12 mouse cellular contexts compared by ENCODE assay signal in the genomic region with DNA sequence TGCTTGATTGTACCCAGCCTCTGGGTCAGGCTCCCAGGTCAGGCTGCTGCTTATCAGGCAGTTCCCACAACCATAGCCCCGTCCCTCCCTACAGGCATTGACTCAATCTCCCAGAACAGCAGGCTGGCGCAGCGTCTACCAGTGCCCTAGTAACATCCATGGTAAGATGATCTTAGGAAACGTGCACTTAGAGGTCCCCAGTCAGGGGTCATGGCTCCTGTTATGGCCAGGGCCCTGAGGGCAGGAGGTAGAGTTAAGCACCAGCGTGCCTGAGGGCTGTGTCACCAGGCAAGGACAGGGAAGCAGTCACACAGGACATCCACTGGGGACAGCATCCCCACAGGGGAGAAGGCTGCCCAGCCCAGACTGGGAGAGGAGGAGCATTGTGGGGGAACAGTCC. TPM values are rescaled to one million over a fixed set of nuclear protein-coding genes. Genes with fewer than 3 reads are reported as not detected.
A peak's percentile ranks its signal among the peaks of the same experiment; 100 is the strongest.
DNase-seq lines count a peak whose midpoint lies in the region; ATAC-seq and TF ChIP-seq lines count a peak whose summit lies in the region.
"Had no signal": no experiment of that assay in that cellular context is flagged by ENCODE, and none has a peak within 500 bp of the region (broad histone marks: within the 10 kb centered on the region; RNA-seq: fewer than 3 reads in every experiment).

No protein-coding gene starts in this region.

- H3K9ac ChIP-seq in neural tube, embryonic 15.5 days (replicated peaks): no peak overlapping the region; the same call in 1 of the 2 replicates
- no peak overlapping the region for H3K9ac ChIP-seq in liver, embryonic 14.5 days (replicated peaks)
- H3K9ac ChIP-seq: lung, embryonic 14.5 days; neural tube, embryonic 12.5 days had no signal

- peak; percentile 37 for TF ChIP-seq CTCF in liver, embryonic 14.5 days (IDR thresholded peaks at IDR 0.05; ENCODE audit: low read depth)

- H3K36me3 ChIP-seq in heart, embryonic 10.5 days: peaks cover 56% of the 10 kb centered on the region
- peaks cover 47% of the 10 kb centered on the region for H3K36me3 ChIP-seq in neural tube, embryonic 15.5 days
- peaks cover 5% of the 10 kb centered on the region; the same call in 1 of the 2 replicates for H3K36me3 ChIP-seq in liver, embryonic 14.5 days (replicated peaks; ENCODE audit: control insufficient read depth, insufficient read depth, low read depth)

- H3K9me3 ChIP-seq in heart, embryonic 10.5 days: no peaks in the 10 kb centered on the region
- H3K9me3 ChIP-seq in neural tube, embryonic 15.5 days (replicated peaks): no peaks in the 10 kb centered on the region
- no peaks in the 10 kb centered on the region for H3K9me3 ChIP-seq in liver, embryonic 14.5 days (ENCODE audit: control insufficient read depth, low read length)
- H3K9me3 ChIP-seq: neural tube, embryonic 12.5 days had no signal

- no peaks in the 10 kb centered on the region for H3K27me3 ChIP-seq in heart, embryonic 10.5 days (ENCODE audit: insufficient read depth, poor library complexity, severe bottlenecking)
- no peaks in the 10 kb centered on the region for H3K27me3 ChIP-seq in neural tube, embryonic 15.5 days (replicated peaks)
- H3K27me3 ChIP-seq in liver, embryonic 14.5 days (ENCODE audit: control insufficient read depth, insufficient read depth, low read length): no peaks in the 10 kb centered on the region
- H3K27me3 ChIP-seq: neural tube, embryonic 12.5 days had no signal

- H3K4me3 ChIP-seq in heart, embryonic 10.5 days: no peak overlapping the region
- no peak overlapping the region for H3K4me3 ChIP-seq in neural tube, embryonic 15.5 days (replicated peaks)
- H3K4me3 ChIP-seq in liver, embryonic 14.5 days (ENCODE audit: insufficient read depth in 1 of 2, low read depth in 2 of 2, low read length in 2 of 2): no peak overlapping the region
- H3K4me3 ChIP-seq: neural tube, embryonic 12.5 days had no signal

- WGBS in heart, embryonic 10.5 days: 25% methylated on average over 5 of the region's 5 CpGs
- 43% methylated on average over 5 of the region's 5 CpGs for WGBS in neural tube, embryonic 15.5 days
- 27% methylated on average over 5 of the region's 5 CpGs for WGBS in liver, embryonic 14.5 days (ENCODE audit: insufficient replicate concordance)

- intact Hi-C loops in heart, postnatal 10 days (cut with DNase I): no loop called here
- intact Hi-C loops in left cerebral cortex, postnatal 36 days (cut with DNase I): loop anchor here (10.0 kb wide), 1 partner anchor 212 kb away; a partner anchor contains a TSS

- H3K4me2 ChIP-seq in neural tube, embryonic 15.5 days: no peak overlapping the region
- no peak overlapping the region for H3K4me2 ChIP-seq in liver, embryonic 14.5 days (ENCODE audit: low read depth)
- H3K4me2 ChIP-seq: lung, embryonic 14.5 days; neural tube, embryonic 12.5 days had no signal

- ATAC-seq in neural tube, embryonic 15.5 days (ENCODE audit: low FRiP score): no peak
- ATAC-seq in liver, embryonic 14.5 days (ENCODE audit: insufficient read depth): peak; percentile 51; the same call in 1 of the 2 replicates
- ATAC-seq: CD4-positive, CD25-positive, alpha-beta regulatory T cell, adult 4 months had no signal

- H3K4me1 ChIP-seq in heart, embryonic 10.5 days: peaks cover 58% of the 10 kb centered on the region
- peaks cover 28% of the 10 kb centered on the region; the same call in 1 of the 2 replicates for H3K4me1 ChIP-seq in neural tube, embryonic 15.5 days
- peaks cover 0 to 20% of the 10 kb centered on the region in 2 experiments; a peak in 3 of 4 replicates for H3K4me1 ChIP-seq in liver, embryonic 14.5 days (replicated peaks; ENCODE audit: control insufficient read depth in 2 of 2, insufficient read depth in 2 of 2, low read length in 1 of 2)

- TF ChIP-seq EP300 in liver, embryonic 14.5 days (IDR thresholded peaks at IDR 0.05; ENCODE audit: low read depth): no peak

- no peak for DNase-seq in heart, embryonic 10.5 days (ENCODE audit: low spot score)
- no peak for DNase-seq in heart, postnatal 10 days
- peak; percentile 43 for DNase-seq in neural tube, embryonic 10.5 days (ENCODE audit: extremely low spot score, low spot score)
- DNase-seq in liver, embryonic 14.5 days (ENCODE audit: low read depth in 3 of 3, low spot score in 3 of 3): no peak
- no peak for DNase-seq in left cerebral cortex, postnatal 36 days (ENCODE audit: low spot score in 2 of 2)
- no peak for DNase-seq in frontal cortex, postnatal 36 days (ENCODE audit: low spot score in 2 of 2)
- DNase-seq in lung, postnatal 10 days: no peak
- DNase-seq: gastrocnemius, postnatal 36 days; lung, embryonic 14.5 days had no signal

- H3K27ac ChIP-seq in heart, embryonic 10.5 days: peak overlapping the region; percentile 66; the same call in 1 of the 2 replicates
- no peak overlapping the region for H3K27ac ChIP-seq in neural tube, embryonic 15.5 days (replicated peaks)
- H3K27ac ChIP-seq in liver, embryonic 14.5 days: no peak overlapping the region
- H3K27ac ChIP-seq: neural tube, embryonic 12.5 days had no signal

RNA-seq across cellular contexts. Expression of a gene that starts 1.6 kb away (rescaled TPM):
- polyA plus RNA-seq in heart, embryonic 10.5 days (2016; fragmentation: Nextera tagmentation; extraction: Ambion mirVana): 0.96 and 3.8 TPM in 2 replicates
- total RNA-seq in heart, postnatal 10 days (2021): under 1 TPM; 0.62 to 0.96 TPM
- polyA plus RNA-seq in neural tube, embryonic 15.5 days (2015; fragmentation: Nextera tagmentation; extraction: Ambion mirVana): 0.47 and 0.52 TPM in 2 replicates
- 0.54 and 0.71 TPM in 2 replicates for polyA plus RNA-seq in liver, embryonic 14.5 days (2012; rRNA removed)
- 0.52 and 0.67 TPM in 2 replicates for polyA plus RNA-seq in liver, embryonic 14.5 days (2014; fragmentation: Nextera tagmentation; extraction: Ambion mirVana)
- total RNA-seq in left cerebral cortex, postnatal 36 days (2021): 1 to 10 TPM; 1.4 to 1.5 TPM

RNA-seq across cellular contexts. Expression of a gene that starts 7.4 kb away (rescaled TPM):
- 46.7 and 55.4 TPM in 2 replicates for polyA plus RNA-seq in heart, embryonic 10.5 days (2016; fragmentation: Nextera tagmentation; extraction: Ambion mirVana)
- 10 to 100 TPM; 15.4 to 15.7 TPM for total RNA-seq in heart, postnatal 10 days (2021)
- polyA plus RNA-seq in neural tube, embryonic 15.5 days (2015; fragmentation: Nextera tagmentation; extraction: Ambion mirVana): 64.9 and 65.4 TPM in 2 replicates
- 45.3 and 47.6 TPM in 2 replicates for polyA plus RNA-seq in liver, embryonic 14.5 days (2012; rRNA removed)
- 46.5 and 50.3 TPM in 2 replicates for polyA plus RNA-seq in liver, embryonic 14.5 days (2014; fragmentation: Nextera tagmentation; extraction: Ambion mirVana)
- total RNA-seq in left cerebral cortex, postnatal 36 days (2021): 10 to 100 TPM; 33.3 to 36.4 TPM

RNA-seq across cellular contexts. Expression of a gene that starts 13.7 kb away (rescaled TPM):
- polyA plus RNA-seq in heart, embryonic 10.5 days (2016; fragmentation: Nextera tagmentation; extraction: Ambion mirVana): 133 and 201 TPM in 2 replicates
- 100 to 1,000 TPM; 191 to 218 TPM for total RNA-seq in heart, postnatal 10 days (2021)
- polyA plus RNA-seq in neural tube, embryonic 15.5 days (2015; fragmentation: Nextera tagmentation; extraction: Ambion mirVana): 30.3 and 30.7 TPM in 2 replicates
- 22.1 and 23.1 TPM in 2 replicates for polyA plus RNA-seq in liver, embryonic 14.5 days (2012; rRNA removed)
- 44.0 and 44.9 TPM in 2 replicates for polyA plus RNA-seq in liver, embryonic 14.5 days (2014; fragmentation: Nextera tagmentation; extraction: Ambion mirVana)
- total RNA-seq in left cerebral cortex, postnatal 36 days (2021): 10 to 100 TPM; 23.5 to 29.8 TPM

RNA-seq across cellular contexts. Expression of a gene that starts 21.0 kb away (rescaled TPM):
- polyA plus RNA-seq in heart, embryonic 10.5 days (2016; fragmentation: Nextera tagmentation; extraction: Ambion mirVana): 22.4 and 31.7 TPM in 2 replicates
- 1 to 10 TPM; 3.9 to 6.2 TPM for total RNA-seq in heart, postnatal 10 days (2021)
- polyA plus RNA-seq in neural tube, embryonic 15.5 days (2015; fragmentation: Nextera tagmentation; extraction: Ambion mirVana): 15.5 and 18.1 TPM in 2 replicates
- polyA plus RNA-seq in liver, embryonic 14.5 days (2012; rRNA removed): 18.1 and 19.6 TPM in 2 replicates
- polyA plus RNA-seq in liver, embryonic 14.5 days (2014; fragmentation: Nextera tagmentation; extraction: Ambion mirVana): 7.5 and 11.1 TPM in 2 replicates
- total RNA-seq in left cerebral cortex, postnatal 36 days (2021): 10 to 100 TPM; 21.2 to 36.6 TPM

RNA-seq across cellular contexts. Expression of a gene that starts 37.2 kb away (rescaled TPM):
- 22.2 and 24.4 TPM in 2 replicates for polyA plus RNA-seq in heart, embryonic 10.5 days (2016; fragmentation: Nextera tagmentation; extraction: Ambion mirVana)
- 10 to 100 TPM; 13.4 to 18.8 TPM for total RNA-seq in heart, postnatal 10 days (2021)
- 46.2 and 50.5 TPM in 2 replicates for polyA plus RNA-seq in neural tube, embryonic 15.5 days (2015; fragmentation: Nextera tagmentation; extraction: Ambion mirVana)
- 6.4 and 7.8 TPM in 2 replicates for polyA plus RNA-seq in liver, embryonic 14.5 days (2012; rRNA removed)
- 3.4 and 3.8 TPM in 2 replicates for polyA plus RNA-seq in liver, embryonic 14.5 days (2014; fragmentation: Nextera tagmentation; extraction: Ambion mirVana)
- 10 to 100 TPM; 46.1 to 58.0 TPM for total RNA-seq in left cerebral cortex, postnatal 36 days (2021)
